Mouse (Mus musculus): ENCODE measurements at regions not wholly inside any gene's neighbourhood (a gene's known extent, or its start where the extent isn't known, plus 50 kb on each side); places are given as distances from the start of the nearest gene placed in this dataset.

DNA sequence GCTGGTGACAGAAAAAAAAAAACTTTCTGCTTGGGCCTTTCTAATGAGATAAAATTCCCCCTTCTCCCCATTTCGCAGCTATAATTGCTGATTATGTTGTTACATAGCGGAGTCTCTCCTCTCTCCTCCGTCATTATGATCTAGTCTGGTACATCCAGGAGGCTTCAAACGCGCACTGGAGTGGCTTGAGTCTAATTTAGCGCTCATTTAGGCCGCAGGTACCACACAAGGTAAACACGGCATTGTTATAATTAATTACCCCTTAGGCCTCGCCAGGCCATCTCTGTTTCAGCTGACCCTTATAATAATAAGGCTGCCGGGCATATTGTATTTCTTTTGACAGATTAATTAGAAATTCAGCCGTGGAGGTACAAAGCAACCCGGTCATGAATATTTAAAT lies 492.7 kb upstream of the Mki67 start:
- DNase-seq, result no peak

DNA sequence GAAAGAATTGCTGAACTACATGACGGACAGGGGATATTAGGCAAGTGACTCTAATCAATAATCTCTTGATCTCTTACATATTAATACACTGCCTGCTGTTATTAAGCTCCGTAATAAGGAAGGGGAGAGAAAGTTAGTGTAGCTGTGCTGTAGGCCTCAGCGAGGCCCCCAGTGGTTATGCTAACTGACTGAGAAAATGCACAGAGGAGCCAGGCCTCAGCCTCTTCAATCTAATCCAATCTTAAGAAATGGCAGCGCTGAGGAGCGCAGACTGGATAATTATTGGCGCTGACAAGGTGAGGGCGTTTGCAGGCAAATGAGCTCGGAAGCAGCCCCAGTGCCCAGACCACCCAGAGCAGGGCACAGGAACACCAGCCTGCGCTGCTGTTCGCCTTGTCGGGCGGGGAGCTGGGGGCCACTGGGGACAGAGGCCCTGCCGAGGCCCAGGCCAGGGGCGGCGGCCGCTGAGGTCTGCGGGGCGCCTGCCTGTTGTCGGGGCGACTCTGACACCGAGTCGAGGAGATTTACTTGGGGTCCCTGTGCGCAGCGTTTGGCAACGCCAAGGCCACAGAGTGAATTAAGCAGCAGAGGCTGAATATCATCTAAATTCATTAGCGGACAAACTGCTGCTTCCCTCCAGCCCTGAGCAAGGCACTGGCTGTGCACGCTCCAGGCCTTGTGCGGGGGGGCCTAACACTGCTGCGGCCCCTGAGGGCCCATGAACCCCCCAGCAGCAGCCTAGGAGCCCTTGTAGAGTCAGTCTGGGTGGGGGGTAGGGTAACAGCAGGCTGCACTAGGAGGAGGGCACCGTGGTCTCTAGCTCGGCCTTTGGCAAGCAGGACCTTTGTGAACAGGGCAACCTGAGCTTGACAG lies 493.4 kb upstream of the Mki67 start:
- no peak for DNase-seq

DNA sequence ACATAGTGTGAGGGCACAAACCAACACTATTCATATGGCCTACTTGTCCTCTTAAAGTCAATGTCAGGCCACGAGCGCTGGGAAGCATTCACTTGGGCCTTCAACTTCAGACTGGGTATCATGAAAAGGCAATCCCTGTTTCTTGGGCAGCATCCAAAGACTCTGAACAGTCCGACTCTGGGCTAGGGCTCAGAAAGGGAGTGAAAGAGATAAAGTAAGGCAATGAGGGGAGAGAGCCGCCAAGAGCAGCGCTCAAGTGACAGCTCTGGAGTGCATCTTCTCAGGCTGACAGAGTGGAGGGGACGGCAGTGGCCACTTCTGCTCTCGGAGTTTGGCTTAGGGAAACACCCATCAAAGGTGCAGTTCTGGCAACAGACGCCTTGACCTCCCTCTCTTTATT lies 496.3 kb upstream of the Mki67 start:
- peak in 1 of 2 experiments; percentile 28 for DNase-seq

DNA sequence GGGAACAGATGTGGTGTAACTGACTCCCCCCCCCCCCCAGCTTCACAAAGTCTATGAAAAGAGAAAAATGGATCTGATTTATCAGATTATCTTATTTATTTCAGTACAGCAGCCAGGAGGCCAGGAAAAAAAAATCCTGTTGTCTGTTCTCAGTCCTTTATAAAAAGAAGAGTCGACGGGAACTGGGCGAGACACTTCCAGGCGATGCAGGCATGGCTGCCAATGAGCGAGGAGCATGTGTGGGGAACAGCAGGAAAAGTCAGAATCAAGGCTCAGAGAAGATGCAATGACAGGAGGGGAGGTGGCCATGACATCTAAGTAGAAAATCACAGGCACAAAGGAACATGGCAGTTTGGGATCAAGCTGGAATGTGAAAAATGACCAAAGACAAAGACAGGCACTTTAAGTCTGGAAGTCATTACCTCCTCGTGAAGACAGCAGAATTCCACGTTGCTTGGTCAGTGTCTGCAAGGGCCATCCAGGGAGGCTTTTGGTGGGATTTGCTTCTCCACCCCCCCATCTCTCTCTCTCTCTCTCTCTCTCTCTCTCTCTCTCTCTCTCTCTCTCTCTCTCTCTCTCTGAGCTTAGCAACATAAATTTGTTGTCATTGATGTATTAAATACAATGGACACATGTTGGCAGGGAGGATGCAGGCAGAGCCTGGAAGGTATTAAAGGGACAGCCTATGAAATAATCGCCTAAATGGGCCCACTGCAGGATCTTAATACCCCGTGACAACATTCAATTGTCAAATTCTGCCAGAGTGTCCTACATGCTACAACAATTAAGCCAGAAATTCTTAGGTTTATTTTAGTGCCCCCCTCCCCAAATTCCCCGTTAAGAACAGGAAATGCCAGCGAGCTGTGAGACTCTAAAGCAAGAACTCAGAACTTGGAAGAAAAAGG lies 497.1 kb upstream of the Mki67 start:
- no peak for DNase-seq

DNA sequence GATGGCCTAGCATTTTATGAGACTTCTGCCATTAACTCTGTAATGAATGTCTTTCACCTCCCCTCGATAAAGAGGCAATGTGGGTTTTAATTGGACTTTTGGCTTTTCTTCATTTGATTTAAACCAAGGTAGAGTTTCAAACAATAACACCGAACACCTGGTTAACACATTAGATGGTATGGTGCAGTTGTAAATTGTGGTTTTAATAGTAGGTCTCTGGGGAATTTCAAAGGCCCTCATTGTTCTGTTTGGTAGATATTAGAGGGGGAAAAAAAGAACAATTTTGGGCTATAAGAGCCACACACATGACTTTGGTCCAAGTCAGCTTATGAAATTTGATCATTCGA lies 497.8 kb upstream of the Mki67 start:
- DNase-seq, result no peak

DNA sequence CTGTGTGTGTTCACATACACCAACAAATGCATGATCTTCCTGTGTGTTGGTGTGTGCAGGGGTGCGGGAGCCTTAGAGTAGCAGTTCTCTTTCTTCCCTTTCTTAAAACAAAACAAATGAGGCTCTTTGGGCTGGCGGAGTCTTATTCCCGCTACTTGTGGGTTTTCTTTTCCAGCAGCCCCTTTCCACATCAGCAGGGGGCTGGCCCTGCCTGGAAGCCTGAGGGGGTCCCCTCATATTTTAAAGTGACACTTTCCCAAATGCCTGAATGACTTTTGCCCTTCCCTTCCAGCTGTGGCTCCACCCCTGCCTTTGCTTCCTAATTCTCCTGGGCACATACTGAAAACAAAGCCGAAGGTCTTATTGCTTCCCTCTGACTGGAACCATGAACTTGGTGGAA lies 498.3 kb upstream of the Mki67 start:
- DNase-seq, result no peak

DNA sequence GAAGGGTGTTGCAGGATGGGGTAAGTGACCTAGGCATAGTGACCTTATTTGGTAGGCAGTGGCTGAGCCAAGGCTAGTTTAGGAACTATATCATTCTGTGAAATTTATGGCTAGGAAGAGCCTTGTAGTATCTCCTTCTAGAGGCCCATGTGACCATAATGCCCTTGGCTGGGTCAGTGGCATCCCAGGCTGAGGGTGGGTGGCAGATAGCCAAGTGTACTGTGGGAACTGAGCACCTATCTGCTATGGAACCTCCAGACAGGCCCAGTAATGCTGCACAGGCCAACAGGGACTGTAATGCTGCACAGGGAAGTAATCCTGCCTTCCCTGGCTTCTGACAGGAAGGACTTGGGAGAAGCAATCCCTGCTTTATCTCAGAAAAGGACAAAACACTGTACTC lies 500.6 kb upstream of the Mki67 start:
- DNase-seq, result no peak

DNA sequence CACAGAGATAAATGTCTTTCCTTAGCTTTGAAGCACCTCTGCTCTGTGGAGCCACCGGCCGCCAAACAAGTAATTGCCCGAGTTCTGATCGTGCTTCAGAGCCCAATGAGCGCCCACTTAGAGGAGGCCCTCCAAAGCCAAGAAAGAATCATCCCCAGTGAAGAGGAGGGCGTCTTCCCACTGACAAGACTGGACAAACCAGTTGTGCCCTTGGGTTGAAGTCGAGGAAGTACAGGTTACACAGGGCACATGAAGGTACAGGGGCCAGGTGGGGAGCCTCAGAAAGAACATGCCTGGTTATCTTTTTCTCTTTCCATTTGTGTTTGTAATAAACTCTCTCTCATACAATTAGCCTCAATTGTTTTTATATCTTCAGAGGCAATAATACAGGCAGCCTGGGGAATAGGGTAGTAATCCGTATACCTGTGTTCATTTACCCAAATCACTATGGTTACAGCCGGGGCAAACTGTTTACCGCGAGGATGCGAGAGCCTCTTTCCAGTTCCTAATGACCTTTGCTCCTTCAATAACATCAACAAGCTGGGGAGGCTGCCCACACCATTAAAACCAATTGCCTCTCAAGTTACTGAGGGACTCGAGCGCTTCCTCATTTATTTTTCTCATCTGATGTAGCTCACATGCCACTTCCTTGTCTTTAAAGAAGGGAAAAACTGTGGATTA lies 503.5 kb upstream of the Mki67 start:
- no peak for DNase-seq

DNA sequence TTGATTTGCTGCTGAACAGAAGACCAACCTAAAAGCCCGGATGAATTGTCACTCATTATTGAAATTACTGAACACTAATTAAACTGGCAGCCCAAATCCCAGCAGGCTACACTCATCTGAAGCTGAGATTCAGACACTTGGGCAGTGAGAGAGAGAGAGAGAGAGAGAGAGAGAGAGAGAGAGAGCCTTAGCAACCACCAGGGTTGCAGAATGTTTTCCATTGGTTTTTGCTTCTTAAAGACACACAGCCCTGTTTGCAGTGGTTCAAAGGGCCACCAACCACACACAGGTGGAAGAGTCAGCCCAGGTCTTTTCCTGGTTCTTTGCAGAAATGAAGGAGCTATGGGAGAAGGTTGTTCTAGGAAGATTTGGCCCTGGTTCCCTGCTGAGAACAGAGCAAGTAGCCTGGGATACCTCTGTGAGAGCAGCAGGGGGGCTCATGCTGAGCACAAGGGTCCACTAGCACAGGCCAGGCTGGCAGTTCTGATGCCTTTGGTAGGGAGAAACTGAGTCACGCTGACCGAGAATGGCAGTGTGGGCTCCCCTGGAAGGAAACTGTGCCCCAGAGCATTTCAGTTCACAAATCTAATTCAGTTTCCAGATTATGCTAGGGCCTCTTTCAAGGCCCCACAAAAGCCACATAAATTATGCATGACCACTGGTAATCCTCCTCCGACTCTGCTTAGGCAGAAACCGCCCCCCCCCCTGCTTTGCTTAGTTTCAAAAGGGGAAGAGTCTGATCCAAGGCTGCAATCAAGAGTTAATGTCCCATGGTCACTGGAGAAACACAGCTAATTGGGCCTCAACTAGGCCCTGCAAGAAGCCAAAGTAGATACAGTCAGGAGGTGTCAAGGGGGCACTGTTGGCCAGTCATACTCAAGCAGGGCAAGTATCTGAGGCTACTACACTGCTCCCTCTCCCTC lies 504.3 kb upstream of the Mki67 start:
- DNase-seq, result no peak

DNA sequence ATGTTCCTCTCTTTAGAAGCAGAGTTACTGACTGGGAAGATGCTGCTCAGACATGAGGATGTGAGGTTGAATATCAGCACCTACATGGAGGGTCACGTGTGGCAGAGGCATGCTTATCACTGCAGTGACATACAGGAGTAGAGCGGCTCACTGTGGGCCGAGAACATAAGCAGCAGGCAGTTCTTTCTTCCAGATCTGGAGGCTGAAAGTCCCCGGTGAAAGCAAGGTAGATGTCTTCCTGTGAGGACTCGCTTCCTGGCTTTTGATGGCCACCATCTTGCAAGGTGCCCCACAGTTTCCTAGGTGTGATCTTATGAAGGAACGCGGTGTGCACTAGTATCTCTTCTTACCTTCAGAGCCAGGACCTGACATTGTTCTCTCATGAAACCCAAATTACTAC lies 505.5 kb upstream of the Mki67 start:
- DNase-seq, result no peak

DNA sequence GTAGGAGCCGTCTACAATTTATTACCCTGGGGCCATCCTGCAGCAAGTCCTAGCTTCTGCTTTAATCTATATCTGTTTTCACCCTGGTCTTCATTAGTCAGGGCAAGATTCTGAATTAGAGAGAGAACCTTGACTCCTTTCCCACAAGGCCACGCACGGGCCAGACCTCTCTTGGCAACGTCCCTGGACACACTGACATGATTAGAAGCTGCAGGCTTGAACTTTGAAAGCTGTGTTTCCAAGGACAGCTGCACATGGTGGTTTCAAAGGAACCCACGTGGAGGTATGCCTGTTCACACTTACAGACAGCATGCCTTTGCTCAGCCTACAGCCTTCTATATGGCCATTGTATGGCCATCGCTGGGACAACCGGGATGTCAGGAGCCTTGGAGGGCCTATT lies 509.9 kb upstream of the Mki67 start:
- DNase-seq, result no peak

DNA sequence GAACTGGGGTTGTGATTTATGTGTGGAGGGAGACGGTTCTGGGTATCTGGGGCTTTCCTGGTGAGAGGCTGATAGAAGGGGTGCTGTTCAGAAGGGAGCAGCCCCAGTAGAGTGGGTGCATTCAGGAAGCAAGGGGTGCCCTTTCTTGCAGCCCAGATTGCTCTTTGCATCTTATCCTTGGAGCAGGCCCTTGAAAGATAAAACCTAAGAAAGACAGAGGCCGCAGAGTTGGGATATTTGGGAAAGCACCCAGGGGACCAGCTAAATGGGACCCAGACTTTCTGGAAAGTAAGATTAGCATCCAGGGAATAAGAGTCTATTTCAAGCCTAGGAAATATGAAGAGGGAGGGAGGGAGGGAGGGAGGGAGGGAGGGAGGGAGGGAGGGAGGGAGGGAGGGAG lies 512.2 kb upstream of the Mki67 start:
- no peak for DNase-seq

DNA sequence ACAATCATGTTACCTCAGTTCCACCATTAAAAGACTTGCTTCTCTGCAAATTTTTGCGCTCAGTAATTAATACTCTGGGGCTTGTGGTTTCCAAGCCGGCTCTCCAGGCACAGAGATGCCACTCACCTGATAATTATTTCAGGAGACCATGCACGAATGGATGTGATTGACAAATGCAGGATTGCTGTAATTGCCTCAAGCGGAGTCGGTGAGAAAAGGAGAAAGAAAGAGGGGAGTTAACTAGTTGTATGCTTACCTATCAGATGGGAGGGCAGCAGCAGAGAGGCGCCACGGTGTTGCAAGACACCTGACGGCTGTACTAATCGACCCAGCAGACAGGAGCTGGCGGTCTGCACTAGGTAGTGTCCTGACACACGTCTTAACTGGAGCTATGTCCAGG lies 513.4 kb upstream of the Mki67 start:
- no peak for DNase-seq

DNA sequence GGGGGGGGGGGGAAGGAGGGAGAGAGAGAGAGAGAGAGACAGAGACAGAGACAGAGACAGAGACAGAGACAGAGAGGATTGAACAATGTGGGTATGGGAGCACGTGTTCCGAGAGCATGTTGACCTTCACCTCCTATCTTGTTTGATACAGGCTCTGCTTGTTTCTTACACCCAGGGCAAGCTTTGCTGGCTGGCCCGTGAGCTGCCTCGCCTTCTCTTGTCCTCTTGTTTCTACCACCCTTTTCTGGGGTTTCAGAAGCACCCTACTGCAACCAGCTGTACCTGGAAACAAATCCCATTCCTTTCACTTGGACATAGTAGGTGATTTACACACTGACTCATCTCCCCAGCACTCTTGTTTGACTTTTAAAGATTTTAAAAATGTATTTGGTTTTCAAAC lies 516.0 kb upstream of the Mki67 start:
- DNase-seq, result no peak

DNA sequence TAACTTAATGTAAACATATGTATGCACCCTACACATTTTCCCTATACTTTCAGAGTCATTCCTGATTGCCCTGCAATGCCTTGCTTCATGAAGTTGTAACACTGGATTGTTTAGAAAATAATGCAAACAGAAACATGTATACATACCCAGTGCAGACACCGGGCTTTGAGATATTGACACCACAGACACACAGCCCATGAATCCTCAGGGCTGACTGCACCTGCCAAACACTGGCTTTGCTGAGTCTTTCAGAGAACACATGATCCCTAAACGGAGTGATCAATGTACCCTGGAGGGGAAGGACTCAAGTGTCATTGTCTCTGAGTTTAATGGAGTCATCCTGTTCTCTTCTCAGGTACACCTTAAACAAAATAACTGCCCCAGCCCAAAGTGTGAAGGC lies 519.4 kb upstream of the Mki67 start:
- no peak for DNase-seq

DNA sequence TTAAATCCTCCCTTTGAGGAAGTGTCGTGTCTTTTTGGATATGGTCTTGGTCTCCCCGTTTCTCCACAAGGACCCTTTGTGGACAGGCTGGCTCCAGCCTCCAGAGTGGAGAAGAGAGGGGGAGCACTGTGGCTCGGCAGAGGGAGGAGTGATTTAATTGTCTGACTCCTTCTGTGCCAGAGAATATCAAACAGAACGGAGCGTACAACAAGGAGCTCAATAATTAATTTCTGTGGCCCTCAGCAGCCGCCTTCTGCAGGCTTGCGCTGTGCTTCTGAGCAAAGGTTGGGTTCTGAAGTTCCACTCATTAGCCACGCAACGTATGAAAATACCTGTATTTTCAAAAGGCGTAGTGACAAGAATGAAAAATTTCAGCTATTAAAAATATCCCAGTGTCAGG lies 520.2 kb upstream of the Mki67 start:
- no peak for DNase-seq

DNA sequence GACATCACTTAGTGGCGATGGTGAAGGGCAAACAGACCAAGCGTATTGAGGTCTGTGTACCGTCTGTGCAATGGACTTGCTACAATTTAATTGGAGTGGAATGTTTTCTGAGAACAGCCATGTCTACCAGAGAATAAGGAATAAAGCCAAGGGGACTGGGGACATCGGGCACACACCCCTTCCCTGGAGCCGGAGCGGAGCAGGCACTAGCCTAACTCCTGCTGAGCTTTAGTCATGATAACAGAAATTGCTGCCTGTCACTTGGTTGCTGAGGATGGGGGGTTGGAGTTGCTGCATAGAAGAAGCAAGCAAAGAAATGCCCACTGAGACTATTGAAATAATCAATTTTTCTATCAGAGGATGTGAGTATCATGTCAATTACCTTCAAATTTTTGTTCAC lies 549.5 kb upstream of the Mki67 start:
- DNase-seq, result no peak

DNA sequence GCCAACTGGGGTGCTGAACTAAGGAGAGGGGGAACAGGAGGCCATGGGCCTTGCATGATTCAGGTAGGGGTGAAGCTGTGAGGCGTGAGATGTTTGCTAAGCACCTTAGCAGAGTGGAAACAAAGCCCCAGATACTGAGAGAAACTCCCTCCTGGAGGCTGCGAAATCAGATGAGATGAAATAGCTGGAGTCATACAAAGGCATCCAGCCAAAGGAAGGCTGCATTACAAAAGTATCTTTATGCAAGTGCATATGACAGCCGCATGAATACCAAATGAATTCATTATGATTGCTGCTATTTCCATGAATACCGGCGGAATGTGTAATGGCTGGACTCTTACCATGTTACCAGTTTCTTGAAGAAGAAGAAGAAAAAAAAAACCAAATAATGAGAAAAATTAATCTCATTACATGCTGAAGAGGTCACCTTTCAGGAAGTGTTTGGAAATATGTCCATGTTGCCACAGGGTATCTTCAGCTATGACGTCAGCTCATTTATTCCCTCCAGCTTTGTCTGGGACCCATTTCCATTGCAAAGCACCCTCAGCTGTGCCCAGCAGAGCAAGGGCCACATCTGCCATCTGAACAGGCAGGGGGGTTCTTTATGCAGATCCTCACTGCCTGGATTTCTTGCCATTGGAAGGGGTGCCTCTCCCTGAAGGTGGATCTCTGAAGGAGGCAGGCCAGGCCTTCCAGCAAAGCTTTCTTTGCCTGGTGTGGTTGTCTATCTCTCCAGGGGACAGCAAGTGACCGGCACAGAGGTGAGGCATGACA lies 551.7 kb upstream of the Mki67 start:
- DNase-seq, result no peak

DNA sequence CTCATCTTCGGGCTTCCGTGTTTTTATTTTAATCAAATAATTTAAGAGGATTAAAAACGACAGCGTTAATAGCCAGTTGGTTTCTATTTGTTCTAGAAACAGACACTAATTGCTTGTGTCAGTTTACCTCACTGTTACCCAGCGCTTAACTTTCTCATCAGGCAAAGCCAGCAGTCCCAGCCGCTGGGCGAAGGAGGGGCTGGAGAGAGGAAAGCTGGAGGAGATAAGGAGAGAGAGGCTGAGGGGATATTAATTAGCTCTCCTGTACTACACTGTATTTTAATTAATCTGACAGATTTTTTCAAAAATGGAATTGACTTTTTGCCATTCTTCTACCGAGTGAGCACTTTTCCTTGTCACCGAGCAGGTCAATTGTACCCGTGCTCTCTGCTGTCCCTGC lies 559.5 kb upstream of the Mki67 start:
- DNase-seq, result no peak

DNA sequence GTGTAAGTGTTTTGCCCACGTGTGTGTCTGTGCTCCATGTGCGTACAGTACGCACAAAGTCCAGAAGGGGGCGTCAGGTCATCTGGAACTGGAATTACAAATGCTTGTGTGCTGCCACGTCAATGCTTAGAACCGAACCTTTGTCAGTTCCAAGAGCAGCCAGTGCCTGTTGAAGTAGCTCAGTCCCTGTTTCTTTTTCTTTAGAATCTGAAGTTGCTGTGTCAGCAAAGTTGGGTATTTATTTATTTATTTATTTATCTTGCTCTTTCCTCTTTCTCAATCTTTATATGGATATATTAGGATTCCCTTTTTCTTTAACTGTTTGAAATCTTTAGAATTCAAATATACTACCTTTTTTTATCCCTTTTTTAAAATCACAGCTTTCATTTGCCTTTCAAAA lies 567.6 kb upstream of the Mki67 start:
- no peak for DNase-seq

DNA sequence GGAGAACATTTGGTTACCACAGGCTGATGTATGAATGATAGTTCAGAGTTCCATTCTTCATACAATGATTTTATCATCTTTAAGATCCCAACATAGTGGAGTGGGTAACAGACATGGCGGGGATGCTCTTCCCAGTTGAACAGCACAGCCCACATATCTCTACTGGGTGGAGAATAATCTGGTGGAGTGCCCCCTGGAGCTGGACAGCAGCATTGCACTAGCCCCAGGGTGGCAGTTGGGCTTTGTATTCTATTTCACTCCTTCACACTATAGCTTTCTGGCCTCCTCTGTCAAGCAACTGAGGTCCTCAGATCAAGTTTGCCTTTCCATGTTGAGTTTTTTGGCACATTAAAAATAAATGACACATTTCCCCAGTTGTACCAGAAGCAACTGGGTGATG lies 569.4 kb upstream of the Mki67 start:
- DNase-seq, result no peak
